Mouse (Mus musculus) C2C12 (cell line): ENCODE data around the gene Tenm4. TPM values are rescaled to one million over a fixed set of nuclear protein-coding genes. Genes with fewer than 3 reads are reported as not detected.

ENCODE experiments used
- H3K27me3 ChIP-seq: one replicate; pipeline ENCODE4 v1.6.1; 2011; ENCODE audit not compliant: control insufficient read depth, insufficient read depth, insufficient read length
- H3K36me3 ChIP-seq: one replicate; pipeline ENCODE4 v1.6.1; 2011; ENCODE audit not compliant: control insufficient read depth, insufficient read depth
- H3K4me3 ChIP-seq: one replicate; pipeline ENCODE4 v1.5.1; 2011; ENCODE audit warnings: mild to moderate bottlenecking, control low read depth; ENCODE audit not compliant: poor library complexity, insufficient read depth, severe bottlenecking
- H3K79me2 ChIP-seq: one replicate; pipeline ENCODE4 v1.6.1; 2011; ENCODE audit not compliant: control insufficient read depth, insufficient read depth
- H3K79me3 ChIP-seq: one replicate; pipeline ENCODE4 v1.6.1; 2011; ENCODE audit warnings: low read depth, control low read depth
- H3ac ChIP-seq: one replicate; pipeline ENCODE3; 2011; ENCODE audit warnings: low read depth; ENCODE audit not compliant: control insufficient read depth, insufficient read length
- CEBPB ChIP-seq: IDR thresholded peaks from one replicate; pipeline ENCODE4 v1.6.1; 2011; ENCODE audit warnings: low read depth, mild to moderate bottlenecking, control low read depth, moderate library complexity
- CTCF ChIP-seq: IDR thresholded peaks from one replicate; pipeline ENCODE4 v1.5.1; 2011; ENCODE audit not compliant: control insufficient read depth, insufficient read depth, insufficient read length
- FOSL1 ChIP-seq: IDR thresholded peaks from one replicate; pipeline ENCODE4 v1.8.0; 2011; ENCODE audit warnings: mild to moderate bottlenecking, low read length; ENCODE audit not compliant: poor library complexity, insufficient read depth, severe bottlenecking
- MAX ChIP-seq: IDR thresholded peaks from one replicate; pipeline ENCODE4 v1.6.1; 2011; ENCODE audit warnings: mild to moderate bottlenecking, control low read depth
- MYOD1 ChIP-seq: IDR thresholded peaks from one replicate; pipeline ENCODE4 v1.6.1; 2011; ENCODE audit warnings: low read depth; ENCODE audit not compliant: control insufficient read depth, insufficient read length
- MYOG ChIP-seq: IDR thresholded peaks from one replicate; pipeline ENCODE4 v1.6.1; 2011; ENCODE audit not compliant: control insufficient read depth, insufficient read length; ENCODE audit errors: extremely low read depth
- USF1 ChIP-seq: IDR thresholded peaks from one replicate; pipeline ENCODE4 v1.6.1; 2011; ENCODE audit warnings: low read depth, mild to moderate bottlenecking, control low read depth, moderate library complexity
- polyA plus RNA-seq: library from polyadenylated mRNA; unstranded; fragments of >200 nt; fragmentation: generic; extraction: Trizol; gene quantifications from one replicate; pipeline ENCODE4 v1.2.1, GENCODE M21; 2012; ENCODE audit warnings: missing spikeins

The Tenm4 gene
- polyA plus RNA-seq, 1 experiment: 0.71 TPM

DNA sequence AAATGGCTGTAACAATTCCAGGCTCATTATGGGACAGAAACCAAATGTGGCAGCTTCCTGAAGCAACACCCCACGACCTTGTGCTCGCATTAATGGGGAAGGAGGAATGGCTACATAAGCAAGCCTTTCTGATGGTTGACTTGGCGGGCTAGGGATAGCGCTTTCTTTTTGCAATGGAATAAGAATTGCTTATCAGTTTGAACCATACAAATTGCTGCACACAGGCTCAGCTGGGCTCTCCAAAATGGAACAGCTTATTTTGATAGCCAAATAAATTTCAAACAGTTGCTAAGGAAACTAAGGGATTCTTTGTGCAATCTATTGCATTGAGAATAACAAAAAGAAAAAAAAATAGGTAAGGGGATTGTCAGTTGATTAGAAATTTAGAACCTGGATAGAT lies 560.9 kb downstream of the Tenm4 start:
- no peaks in the 10 kb centered on the region for H3K79me3 ChIP-seq
- H3K79me2 ChIP-seq: no peaks in the 10 kb centered on the region
- H3K36me3 ChIP-seq: no peaks in the 10 kb centered on the region
- no peaks in the 10 kb centered on the region for H3K27me3 ChIP-seq
- TF ChIP-seq MYOD1 (no peak), CEBPB (no peak), FOSL1 (no peak), CTCF (no peak), MYOG (no peak), USF1 (no peak), MAX (no peak)
- H3K4me3 ChIP-seq: no peak overlapping the region
- H3ac ChIP-seq: no peak overlapping the region

GRCm38 (mm10) chr7:96734315-96735058 lies 563.4 kb downstream of the Tenm4 start:
- TF ChIP-seq MAX: no peak
- TF ChIP-seq FOSL1: no peak
- TF ChIP-seq USF1: no peak
- no peak for TF ChIP-seq MYOD1
- TF ChIP-seq CTCF: no peak
- no peak for TF ChIP-seq CEBPB
- no peak for TF ChIP-seq MYOG
- H3K4me3 ChIP-seq: no peak overlapping the region
- no peaks in the 10 kb centered on the region for H3K79me3 ChIP-seq
- no peaks in the 10 kb centered on the region for H3K79me2 ChIP-seq
- H3K36me3 ChIP-seq: no peaks in the 10 kb centered on the region
- no peak overlapping the region for H3ac ChIP-seq
- no peaks in the 10 kb centered on the region for H3K27me3 ChIP-seq

DNA sequence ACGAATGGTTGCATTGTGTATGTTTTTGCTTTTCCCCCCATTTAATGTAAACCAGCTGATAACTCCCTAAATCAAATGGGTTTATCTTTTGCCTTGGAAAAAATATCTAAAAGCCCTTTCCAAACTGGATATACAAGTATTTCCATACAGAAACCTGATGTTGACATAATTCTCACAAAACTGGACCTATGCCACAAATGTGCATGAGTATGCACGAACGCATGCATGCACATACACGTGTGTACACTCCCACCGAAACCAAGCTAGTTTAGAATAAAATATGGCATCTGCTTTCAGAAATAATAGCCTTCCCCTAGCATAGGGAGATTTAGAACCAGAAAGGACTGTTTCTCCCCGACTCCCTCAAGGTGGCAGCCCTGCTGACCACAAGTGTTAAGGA lies 569.6 kb downstream of the Tenm4 start:
- Histone ChIP-seq H3K27me3 (no peaks in the 10 kb centered on the region), H3K79me2 (no peaks in the 10 kb centered on the region), H3ac (no peak overlapping the region), H3K79me3 (no peaks in the 10 kb centered on the region), H3K36me3 (no peaks in the 10 kb centered on the region), H3K4me3 (no peak overlapping the region)
- TF ChIP-seq CEBPB: no peak
- no peak for TF ChIP-seq MAX
- TF ChIP-seq MYOG: no peak
- TF ChIP-seq MYOD1: no peak
- TF ChIP-seq FOSL1: no peak
- TF ChIP-seq USF1: no peak
- TF ChIP-seq CTCF: no peak

DNA sequence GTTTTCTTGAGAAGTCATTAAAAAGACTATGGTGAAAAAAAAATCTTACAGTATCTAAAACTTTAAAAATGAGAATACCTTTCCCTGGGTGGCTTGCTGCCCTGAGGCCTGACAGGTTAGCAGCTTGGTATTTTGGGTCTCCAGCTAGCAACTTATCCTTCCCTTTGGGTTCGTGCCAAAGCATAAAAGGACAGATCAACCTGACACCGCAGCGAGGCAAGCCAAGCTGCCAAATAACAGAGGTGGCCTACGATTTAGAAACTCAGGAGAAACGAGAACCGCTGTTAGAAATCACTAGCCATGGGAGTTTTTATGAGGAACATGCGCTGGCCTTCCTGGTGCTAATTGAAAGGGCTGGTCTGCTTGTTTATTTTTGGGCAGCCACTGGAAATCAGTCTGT lies 571.2 kb downstream of the Tenm4 start:
- H3ac ChIP-seq: no peak overlapping the region
- H3K36me3 ChIP-seq: no peaks in the 10 kb centered on the region
- no peaks in the 10 kb centered on the region for H3K27me3 ChIP-seq
- TF ChIP-seq CEBPB (no peak), MAX (no peak), MYOD1 (no peak), MYOG (no peak), USF1 (no peak)
- H3K79me3 ChIP-seq: no peaks in the 10 kb centered on the region
- no peaks in the 10 kb centered on the region for H3K79me2 ChIP-seq
- H3K4me3 ChIP-seq: no peak overlapping the region

- Histone ChIP-seq H3ac (no peak overlapping the region), H3K79me3 (no peaks in the 10 kb centered on the region), H3K27me3 (no peaks in the 10 kb centered on the region), H3K36me3 (no peaks in the 10 kb centered on the region), H3K4me3 (no peak overlapping the region), H3K79me2 (no peaks in the 10 kb centered on the region)
- TF ChIP-seq CEBPB (no peak), USF1 (no peak), MAX (no peak), CTCF (no peak), FOSL1 (no peak), MYOD1 (no peak), MYOG (no peak)
Measured at GRCm38 (mm10) chr7:96745956-96746355, 574.9 kb downstream of the Tenm4 start.

- no peak for TF ChIP-seq CEBPB
- no peak for TF ChIP-seq MYOD1
- H3K79me2 ChIP-seq: no peaks in the 10 kb centered on the region
- no peaks in the 10 kb centered on the region for H3K27me3 ChIP-seq
- no peak overlapping the region for H3ac ChIP-seq
- no peak overlapping the region for H3K4me3 ChIP-seq
- no peaks in the 10 kb centered on the region for H3K36me3 ChIP-seq
- H3K79me3 ChIP-seq: no peaks in the 10 kb centered on the region
Measured at GRCm38 (mm10) chr7:96746706-96747105, 575.7 kb downstream of the Tenm4 start.
